Mouse (Mus musculus) neural tube, embryonic 11.5 days (tissue): Measurements from ENCODE around the gene Spata13. TPM values are rescaled to one million over a fixed set of nuclear protein-coding genes. Genes with fewer than 3 reads are reported as not detected.
A peak's percentile ranks its signal among the peaks of the same experiment; 100 is the strongest.

Experiments
- ATAC-seq: fragments of 200-750 bp; cut with Nextera tagmentation; 2 replicates; pipeline ENCODE4 v1.8.0; 2017; ENCODE audit warnings: moderate number of reproducible peaks, mild to moderate bottlenecking, moderate TSS enrichment, moderate library complexity; ENCODE audit not compliant: insufficient read depth, low FRiP score, low TSS enrichment
- DNase-seq: peaks from one replicate; pipeline ENCODE4 v3.0.0-alpha.2; 2015; ENCODE audit warnings: low spot score
- H3K27ac ChIP-seq: fragments of 300-500 bp; sonication (generic); 2 replicates; pipeline ENCODE4 v1.5.1; 2014; ENCODE audit warnings: low read depth, mild to moderate bottlenecking, low read length
- H3K27me3 ChIP-seq: fragments of 300-500 bp; sonication (generic); 2 replicates; pipeline ENCODE4 v1.6.1; 2014; ENCODE audit warnings: mild to moderate bottlenecking, low read length, mixed read lengths; ENCODE audit not compliant: control insufficient read depth, insufficient read depth
- H3K36me3 ChIP-seq: fragments of 300-500 bp; sonication (generic); 2 replicates; pipeline ENCODE4 v1.6.1; 2014; ENCODE audit warnings: mild to moderate bottlenecking, low read length, moderate library complexity, mixed read lengths; ENCODE audit not compliant: control insufficient read depth, insufficient read depth
- H3K4me1 ChIP-seq: fragments of 300-500 bp; sonication (generic); 2 replicates; pipeline ENCODE4 v1.6.1; 2014; ENCODE audit warnings: low read length, mixed read lengths; ENCODE audit not compliant: control insufficient read depth, insufficient read depth
- H3K4me2 ChIP-seq: fragments of 300-500 bp; sonication (generic); 2 replicates; pipeline ENCODE4 v1.6.1; 2014; ENCODE audit warnings: low read depth, mild to moderate bottlenecking, moderate library complexity
- H3K4me3 ChIP-seq: fragments of 300-500 bp; sonication (generic); 2 replicates; pipeline ENCODE4 v1.5.1; 2014; ENCODE audit warnings: low read depth, low read length
- H3K9ac ChIP-seq: fragments of 300-500 bp; sonication (generic); 2 replicates; pipeline ENCODE4 v1.6.1; 2014; ENCODE audit warnings: mild to moderate bottlenecking, low read length
- H3K9me3 ChIP-seq: fragments of 300-500 bp; sonication (generic); 2 replicates; pipeline ENCODE4 v1.6.1; 2016; ENCODE audit warnings: low read length; ENCODE audit not compliant: control insufficient read depth
- WGBS: fragments of 180-500 bp; shearing (Covaris S2); extraction: QIAGEN DNeasy Blood & Tissue Kit; methylation state at CpG from one replicate; pipeline ENCODE4 v1.1.7; 2014; 5-methylcytosine and 5-hydroxymethylcytosine counted together
- polyA plus RNA-seq: library from polyadenylated mRNA; unstranded; fragments of >200 nt; fragmentation: Nextera tagmentation; extraction: Ambion mirVana; gene quantifications from 2 replicates; pipeline ENCODE4 v1.2.1, GENCODE M21; 2014

Gene Spata13
- polyA plus RNA-seq, 1 experiment from 2014 or later: 64.9 TPM

DNA sequence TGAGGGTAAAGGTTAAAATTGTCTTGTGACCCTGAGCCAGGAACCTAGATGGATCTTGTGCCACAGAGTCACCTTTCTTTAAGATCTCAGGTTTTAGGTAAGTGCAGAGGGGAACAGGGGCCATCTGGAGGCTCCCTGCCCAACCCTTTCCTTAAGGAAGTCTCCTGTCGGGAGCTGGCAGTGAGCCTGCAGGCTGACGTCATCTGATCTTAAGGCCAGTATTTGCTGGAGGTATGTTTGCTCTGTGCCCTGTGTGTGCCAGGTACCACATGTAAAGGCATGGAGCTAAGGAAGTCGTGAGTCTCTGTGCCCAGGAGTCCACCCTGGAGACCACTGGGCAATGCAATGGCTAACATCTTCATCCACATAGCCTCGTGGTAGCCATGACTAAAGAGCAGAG, 27.6 kb upstream of the Spata13 start:
- no peaks in the 10 kb centered on the region for H3K4me1 ChIP-seq
- H3K4me3 ChIP-seq: no peak overlapping the region
- no peak overlapping the region for H3K27ac ChIP-seq

DNA sequence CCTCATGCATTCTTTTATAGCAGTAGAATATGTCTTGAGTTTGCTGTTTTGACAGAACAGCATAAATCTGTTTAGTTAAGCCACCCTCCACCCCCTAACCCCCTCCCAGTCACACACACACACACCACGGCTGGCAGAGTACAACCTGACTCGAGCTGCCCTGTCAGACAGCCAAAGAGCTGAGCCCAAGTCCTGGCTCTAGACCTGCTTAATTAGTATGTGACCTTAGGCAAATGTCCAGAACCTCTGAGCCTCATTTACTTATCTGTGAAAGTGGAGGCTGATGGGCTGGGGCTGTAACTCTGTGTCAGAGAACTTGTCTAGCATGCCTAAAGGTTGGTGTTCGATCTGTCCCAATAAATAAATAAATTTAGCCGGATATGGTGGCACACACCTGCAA, 26.1 kb upstream of the Spata13 start:
- Histone ChIP-seq H3K9me3 (no peaks in the 10 kb centered on the region), H3K27ac (no peak overlapping the region), H3K27me3 (no peaks in the 10 kb centered on the region), H3K4me1 (no peaks in the 10 kb centered on the region), H3K9ac (no peak overlapping the region), H3K4me3 (no peak overlapping the region), H3K4me2 (no peak overlapping the region), H3K36me3 (no peaks in the 10 kb centered on the region; the same call in 1 of the 2 replicates)
- WGBS: 85% methylated on average over 4 of the region's 4 CpGs
- ATAC-seq (no peak), DNase-seq (no peak)

More for the DNA sequence above, 27.6 kb upstream of the Spata13 start:
- DNase-seq (no peak), ATAC-seq (no peak)
- no peak overlapping the region for H3K4me2 ChIP-seq
- H3K36me3 ChIP-seq: no peaks in the 10 kb centered on the region
- 73% methylated on average over 4 of the region's 4 CpGs for WGBS
- H3K9ac ChIP-seq: no peak overlapping the region
- H3K9me3 ChIP-seq: no peaks in the 10 kb centered on the region
- no peaks in the 10 kb centered on the region for H3K27me3 ChIP-seq

DNA sequence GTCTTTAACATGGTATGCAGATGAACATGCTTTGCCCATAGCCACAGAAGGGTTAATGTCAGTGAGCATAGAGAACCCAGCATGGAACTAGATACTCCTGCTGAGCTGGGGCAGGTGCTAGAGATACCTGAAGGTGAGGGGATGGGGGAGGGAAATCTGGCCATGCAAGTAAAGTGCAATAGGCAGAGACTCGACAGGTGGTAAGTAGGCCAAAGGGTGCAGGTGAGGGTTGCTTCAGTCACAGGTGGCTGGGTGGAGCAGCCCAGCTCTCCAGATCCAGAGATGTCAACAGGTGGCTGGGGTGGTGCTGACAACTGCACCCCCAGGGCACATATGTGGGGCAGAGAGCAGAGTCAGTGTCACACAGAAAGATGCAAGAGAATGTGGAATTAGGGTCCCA, 24.6 kb upstream of the Spata13 start:
- H3K9me3 ChIP-seq: no peaks in the 10 kb centered on the region
- no peak overlapping the region for H3K4me3 ChIP-seq
- H3K9ac ChIP-seq: no peak overlapping the region
- DNase-seq: no peak
- WGBS: 83% methylated on average over 1 of the region's 1 CpGs
- no peaks in the 10 kb centered on the region for H3K4me1 ChIP-seq
- H3K36me3 ChIP-seq: no peaks in the 10 kb centered on the region; the same call in 1 of the 2 replicates
- H3K27me3 ChIP-seq: no peaks in the 10 kb centered on the region
- no peak for ATAC-seq
- no peak overlapping the region for H3K4me2 ChIP-seq
- H3K27ac ChIP-seq: no peak overlapping the region

DNA sequence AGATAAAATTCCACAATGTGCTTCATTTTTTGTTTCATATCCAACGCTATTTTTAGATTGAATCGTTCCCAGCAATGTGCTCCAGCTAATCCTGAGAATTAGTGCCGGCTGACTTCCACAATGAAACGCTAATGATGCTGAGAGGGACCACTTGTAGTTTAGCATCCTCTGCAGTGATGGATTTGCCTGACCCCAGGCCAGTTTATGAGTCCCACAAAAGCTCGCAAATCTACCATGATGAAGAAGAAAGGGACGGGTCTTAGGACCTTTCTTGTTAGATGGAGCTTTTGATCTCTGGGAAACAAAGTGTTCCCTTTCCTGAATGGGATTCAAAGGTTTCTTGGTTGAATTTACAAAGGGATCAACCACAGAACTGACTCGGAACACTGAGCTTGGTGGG, 21.1 kb upstream of the Spata13 start:
- Histone ChIP-seq H3K4me2 (no peak overlapping the region), H3K27ac (no peak overlapping the region), H3K9me3 (no peaks in the 10 kb centered on the region), H3K9ac (no peak overlapping the region), H3K4me1 (no peaks in the 10 kb centered on the region), H3K27me3 (no peaks in the 10 kb centered on the region), H3K4me3 (no peak overlapping the region), H3K36me3 (no peaks in the 10 kb centered on the region; the same call in 1 of the 2 replicates)
- 15% methylated on average over 7 of the region's 7 CpGs for WGBS
- no peak; the same call in 1 of the 2 replicates for ATAC-seq
- peak; percentile 57 for DNase-seq

DNA sequence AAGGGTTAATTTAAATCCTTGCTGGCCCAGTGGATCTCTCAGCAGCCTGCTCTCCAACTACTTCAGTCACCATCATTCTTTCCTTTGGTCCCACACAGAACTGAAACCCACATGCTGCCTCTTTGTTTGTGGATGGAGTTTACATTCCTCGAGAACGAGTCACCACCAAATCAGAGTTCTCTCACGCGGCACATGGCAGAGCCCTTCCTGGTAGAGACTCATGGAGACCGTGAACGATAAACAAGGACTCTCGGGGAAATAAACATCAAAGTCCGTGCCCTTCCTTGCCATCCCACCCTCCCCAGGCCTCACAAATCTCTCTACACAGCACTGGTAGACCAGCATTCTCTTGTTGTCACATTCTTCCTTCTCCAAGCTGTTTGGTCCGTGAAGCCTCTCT, 12.7 kb upstream of the Spata13 start:
- Histone ChIP-seq H3K9me3 (no peaks in the 10 kb centered on the region), H3K4me1 (no peaks in the 10 kb centered on the region), H3K9ac (no peak overlapping the region), H3K4me3 (no peak overlapping the region), H3K27me3 (no peaks in the 10 kb centered on the region), H3K27ac (no peak overlapping the region), H3K4me2 (no peak overlapping the region), H3K36me3 (no peaks in the 10 kb centered on the region)
- 79% methylated on average over 9 of the region's 9 CpGs for WGBS
- ATAC-seq (no peak), DNase-seq (no peak)

DNA sequence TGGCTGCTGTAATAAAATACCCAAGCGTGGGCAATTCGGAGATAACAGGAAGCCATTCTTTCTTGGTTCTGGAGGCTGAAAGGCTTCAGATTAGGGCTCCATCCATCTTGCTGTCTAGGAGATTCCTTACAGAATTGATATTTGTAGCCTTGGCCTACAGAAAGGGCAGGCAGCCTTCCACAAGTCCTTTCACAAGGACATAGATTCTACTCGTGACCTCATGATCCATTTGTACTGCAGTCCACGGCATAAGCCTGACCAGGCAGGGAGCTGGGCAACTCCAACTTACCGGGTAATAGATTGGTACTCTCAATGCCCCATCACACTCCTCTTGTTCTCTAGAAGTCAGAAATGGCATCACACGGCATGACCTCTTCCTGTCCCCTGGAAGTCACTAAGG, 8.3 kb upstream of the Spata13 start:
- Histone ChIP-seq H3K27ac (no peak overlapping the region), H3K9ac (no peak overlapping the region), H3K4me3 (no peak overlapping the region), H3K36me3 (no peaks in the 10 kb centered on the region), H3K4me1 (no peaks in the 10 kb centered on the region), H3K4me2 (no peak overlapping the region), H3K27me3 (no peaks in the 10 kb centered on the region), H3K9me3 (no peaks in the 10 kb centered on the region)
- no peak for ATAC-seq
- DNase-seq: no peak
- 55% methylated on average over 6 of the region's 6 CpGs for WGBS

DNA sequence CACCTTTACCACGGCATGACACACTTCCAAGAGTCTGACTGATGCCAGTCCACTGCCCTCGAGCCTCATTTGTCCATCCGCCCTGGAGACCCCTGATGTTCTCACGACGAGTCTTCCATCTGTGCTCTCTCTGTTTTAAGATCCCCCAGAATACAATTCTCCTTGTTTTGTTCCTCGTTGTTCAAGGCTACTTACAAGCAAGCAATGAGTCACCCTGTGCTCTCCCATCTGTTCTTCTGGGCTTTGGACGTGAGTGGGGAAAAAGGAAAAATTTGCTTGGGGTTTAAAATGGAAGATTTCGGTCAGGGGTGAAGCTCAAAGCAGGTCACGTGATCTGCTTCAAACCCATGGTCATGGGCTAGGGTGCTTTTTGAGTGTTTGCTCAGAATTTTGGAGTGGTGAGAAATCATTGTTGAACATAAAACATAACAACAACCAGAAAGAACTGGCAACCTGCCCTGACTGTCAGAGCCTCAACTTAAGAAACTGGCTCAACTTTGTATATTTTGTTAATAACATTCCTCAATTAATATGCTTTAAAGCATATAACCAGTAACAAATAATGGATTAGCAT, 3.8 kb upstream of the Spata13 start:
- H3K4me1 ChIP-seq: peaks cover 5% of the 10 kb centered on the region; the same call in 1 of the 2 replicates
- WGBS: 71% methylated on average over 9 of the region's 9 CpGs
- no peak overlapping the region for H3K4me3 ChIP-seq
- H3K4me2 ChIP-seq: no peak overlapping the region
- H3K9ac ChIP-seq: no peak overlapping the region
- H3K27me3 ChIP-seq: no peaks in the 10 kb centered on the region
- no peaks in the 10 kb centered on the region for H3K36me3 ChIP-seq
- no peak overlapping the region for H3K27ac ChIP-seq
- no peaks in the 10 kb centered on the region for H3K9me3 ChIP-seq
- no peak for ATAC-seq
- DNase-seq: no peak

DNA sequence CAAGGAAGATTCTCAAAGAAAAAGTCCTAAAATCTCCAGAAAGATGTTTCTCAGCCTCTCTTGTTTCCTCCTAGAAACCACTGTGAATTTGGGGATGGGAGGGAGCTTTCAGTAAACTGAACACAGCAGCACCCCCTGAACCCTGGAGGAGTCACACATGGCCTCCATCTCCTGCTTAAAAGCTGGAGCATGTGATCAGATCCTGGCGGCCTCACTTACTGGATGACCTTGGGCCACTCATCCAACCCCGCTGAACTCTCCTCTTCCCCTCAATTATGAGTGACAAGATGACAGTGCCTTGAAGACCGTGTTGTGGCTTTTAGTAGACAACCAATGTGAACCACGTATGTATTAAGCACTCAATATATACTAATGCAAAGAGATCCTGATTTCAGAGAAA, 2.8 kb upstream of the Spata13 start:
- WGBS: 71% methylated on average over 4 of the region's 4 CpGs
- Histone ChIP-seq H3K36me3 (no peaks in the 10 kb centered on the region), H3K27me3 (no peaks in the 10 kb centered on the region), H3K27ac (no peak overlapping the region), H3K4me1 (peaks cover 9% of the 10 kb centered on the region), H3K9me3 (no peaks in the 10 kb centered on the region), H3K4me2 (no peak overlapping the region), H3K4me3 (no peak overlapping the region), H3K9ac (no peak overlapping the region)
- no peak for ATAC-seq
- DNase-seq: no peak

DNA sequence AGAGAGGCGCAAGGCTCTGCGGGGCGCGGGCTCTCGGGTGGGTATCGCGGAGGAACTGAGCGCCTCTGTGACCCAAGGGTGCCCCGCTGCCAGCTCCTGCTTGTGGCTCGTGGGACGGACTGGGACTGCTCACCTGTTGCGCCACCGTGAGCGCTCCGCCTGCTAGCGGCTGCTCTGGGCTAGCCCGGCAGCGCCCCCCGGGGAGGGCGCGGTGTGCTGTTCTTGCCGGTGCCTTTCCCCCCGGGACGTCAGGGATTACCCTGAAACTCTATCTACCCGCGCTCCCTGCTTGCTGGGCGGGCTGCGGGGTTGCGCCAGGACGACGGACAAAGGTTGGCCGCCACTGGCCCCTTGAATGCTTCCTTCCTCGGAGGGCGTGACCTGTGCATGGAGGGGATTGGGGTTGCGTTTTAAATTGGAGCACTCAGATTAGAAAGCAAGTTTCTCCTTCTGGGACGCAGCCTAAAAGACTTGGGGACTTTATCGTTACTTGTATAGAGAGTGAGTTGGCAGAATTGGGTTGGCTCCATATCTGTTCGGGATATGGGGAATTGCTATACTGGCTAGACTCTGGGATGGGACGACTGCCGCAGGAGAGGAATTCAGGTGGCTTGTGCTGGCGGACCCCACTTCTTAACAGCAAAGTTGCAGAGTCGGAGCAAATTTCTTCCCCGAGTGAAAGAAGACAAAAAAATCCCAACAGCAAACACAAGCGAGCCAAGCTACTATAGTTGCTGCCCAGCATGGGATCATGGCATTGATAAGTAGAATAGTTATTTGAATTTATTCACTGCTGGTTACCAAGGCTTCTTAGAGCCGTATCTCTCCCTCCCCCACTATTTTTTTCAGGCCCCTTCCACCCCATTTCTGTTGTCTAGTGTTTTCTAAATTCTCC, 1.3 kb downstream of the Spata13 start:
- Histone ChIP-seq H3K9me3 (no peaks in the 10 kb centered on the region), H3K27me3 (no peaks in the 10 kb centered on the region), H3K9ac (peak overlapping the region; percentile 64), H3K4me3 (peak overlapping the region; percentile 69), H3K4me2 (peak overlapping the region; percentile 91), H3K4me1 (peaks cover 46% of the 10 kb centered on the region), H3K27ac (peak overlapping the region; percentile 54), H3K36me3 (no peaks in the 10 kb centered on the region)
- under 1% methylated on average over 43 of the region's 45 CpGs for WGBS
- DNase-seq: peak; percentile 70
- ATAC-seq: no peak
